ENCODE assay signal across 9 mouse cellular contexts in genomic region chr6:91738058-91738457, GRCm38 (mm10). TPM values are rescaled to one million over a fixed set of nuclear protein-coding genes. Genes with fewer than 3 reads are reported as not detected.
DNase-seq lines count a peak whose midpoint lies in the region; ATAC-seq lines count a peak whose summit lies in the region.
"Had no signal": no experiment of that assay in that cellular context is flagged by ENCODE, and none has a peak within 500 bp of the region (broad histone marks: within the 10 kb centered on the region; RNA-seq: fewer than 3 reads in every experiment).

No protein-coding gene starts in this region.

- DNase-seq in liver, embryonic 13.5 days = no peak
- no peak for DNase-seq in liver, embryonic 11.5 days (ENCODE audit: low spot score)
- no peak for DNase-seq in heart, embryonic 10.5 days (ENCODE audit: low spot score)
- DNase-seq in kidney, postnatal 25 days = peak; percentile 53 to 84
- DNase-seq in gastrocnemius, postnatal 4 days (ENCODE audit: low spot score in 2 of 2) = no peak
- DNase-seq: cerebellum, adult 11 months; right cerebral cortex, postnatal 14 days had no signal

- no peaks in the 10 kb centered on the region for H3K27me3 ChIP-seq in liver, embryonic 13.5 days
- no peaks in the 10 kb centered on the region for H3K27me3 ChIP-seq in liver, embryonic 11.5 days (replicated peaks; ENCODE audit: control insufficient read depth, insufficient read depth, low read length)
- H3K27me3 ChIP-seq in heart, embryonic 10.5 days (ENCODE audit: insufficient read depth, poor library complexity, severe bottlenecking) = no peaks in the 10 kb centered on the region
- H3K27me3 ChIP-seq in stomach, embryonic 15.5 days (replicated peaks) = no peaks in the 10 kb centered on the region

- H3K4me3 ChIP-seq in liver, embryonic 13.5 days (replicated peaks) = no peak overlapping the region
- H3K4me3 ChIP-seq in liver, embryonic 11.5 days (ENCODE audit: low read depth, low read length) = no peak overlapping the region
- no peak overlapping the region for H3K4me3 ChIP-seq in heart, embryonic 10.5 days
- H3K4me3 ChIP-seq in stomach, embryonic 15.5 days (replicated peaks) = no peak overlapping the region

- H3K36me3 ChIP-seq in liver, embryonic 13.5 days = peaks cover 61% of the 10 kb centered on the region
- peaks cover 21% of the 10 kb centered on the region; the same call in 1 of the 2 replicates for H3K36me3 ChIP-seq in liver, embryonic 11.5 days (ENCODE audit: control insufficient read depth, insufficient read depth, low read length)
- peaks cover 90% of the 10 kb centered on the region for H3K36me3 ChIP-seq in heart, embryonic 10.5 days
- H3K36me3 ChIP-seq in stomach, embryonic 15.5 days = peaks cover 27% of the 10 kb centered on the region

- 57% methylated on average over 5 of the region's 5 CpGs for WGBS in liver, embryonic 13.5 days (ENCODE audit: insufficient replicate concordance)
- 61% methylated on average over 5 of the region's 5 CpGs for WGBS in liver, embryonic 11.5 days
- 57% methylated on average over 5 of the region's 5 CpGs for WGBS in heart, embryonic 10.5 days
- 44% methylated on average over 5 of the region's 5 CpGs for WGBS in stomach, embryonic 15.5 days

- no peak overlapping the region for H3K4me2 ChIP-seq in liver, embryonic 13.5 days
- H3K4me2 ChIP-seq in liver, embryonic 11.5 days = no peak overlapping the region
- H3K4me2 ChIP-seq in stomach, embryonic 15.5 days = no peak overlapping the region

- 0 out of 2 replicates have a peak, but pooled peaks have one; percentile 18 for ATAC-seq in liver, embryonic 13.5 days (ENCODE audit: low read depth)
- ATAC-seq in liver, embryonic 11.5 days (replicated peaks; ENCODE audit: low FRiP score) = no peak
- ATAC-seq in stomach, embryonic 15.5 days (ENCODE audit: insufficient read depth, low FRiP score, low read depth) = 0 out of 2 replicates have a peak, but pooled peaks have one; percentile 44
- no peak for ATAC-seq in frontal cortex, adult (ENCODE audit: low TSS enrichment)

- H3K4me1 ChIP-seq in liver, embryonic 13.5 days (replicated peaks) = peaks cover 14% of the 10 kb centered on the region
- H3K4me1 ChIP-seq in liver, embryonic 11.5 days (replicated peaks; ENCODE audit: control insufficient read depth, insufficient read depth, low read length) = no peaks in the 10 kb centered on the region
- peaks cover 7% of the 10 kb centered on the region; the same call in 1 of the 2 replicates for H3K4me1 ChIP-seq in heart, embryonic 10.5 days
- H3K4me1 ChIP-seq in stomach, embryonic 15.5 days = peaks cover 24% of the 10 kb centered on the region

- no peak overlapping the region for H3K9ac ChIP-seq in liver, embryonic 13.5 days
- no peak overlapping the region for H3K9ac ChIP-seq in liver, embryonic 11.5 days (ENCODE audit: low read depth, low read length)
- no peak overlapping the region for H3K9ac ChIP-seq in stomach, embryonic 15.5 days

- H3K9me3 ChIP-seq in liver, embryonic 13.5 days (replicated peaks) = no peaks in the 10 kb centered on the region
- H3K9me3 ChIP-seq in liver, embryonic 11.5 days (ENCODE audit: control insufficient read depth, low read length) = no peaks in the 10 kb centered on the region
- H3K9me3 ChIP-seq in heart, embryonic 10.5 days = no peaks in the 10 kb centered on the region
- H3K9me3 ChIP-seq in stomach, embryonic 15.5 days = no peaks in the 10 kb centered on the region

- H3K27ac ChIP-seq in liver, embryonic 13.5 days = no peak overlapping the region
- H3K27ac ChIP-seq in liver, embryonic 11.5 days (ENCODE audit: low read depth, low read length) = no peak overlapping the region
- H3K27ac ChIP-seq in heart, embryonic 10.5 days = peak overlapping the region; percentile 32; the same call in 1 of the 2 replicates
- H3K27ac ChIP-seq in stomach, embryonic 15.5 days = peak overlapping the region; percentile 51

RNA-seq across cellular contexts. Expression of gene Slc6a6, which starts 54.2 kb away (rescaled TPM):
- polyA plus RNA-seq in liver, embryonic 13.5 days (2015; fragmentation: Nextera tagmentation; extraction: Ambion mirVana) = 21.7 and 23.3 TPM in 2 replicates
- 30.3 and 33.2 TPM in 2 replicates for polyA plus RNA-seq in liver, embryonic 11.5 days (2014; fragmentation: Nextera tagmentation; extraction: Ambion mirVana)
- 56.6 and 69.3 TPM in 2 replicates for polyA plus RNA-seq in heart, embryonic 10.5 days (2016; fragmentation: Nextera tagmentation; extraction: Ambion mirVana)
- 54.6 and 63.0 TPM in 2 replicates for polyA plus RNA-seq in stomach, embryonic 15.5 days (2015; fragmentation: Nextera tagmentation; extraction: Ambion mirVana)
- total RNA-seq in gastrocnemius, postnatal 4 days (2021) = 10 to 100 TPM; 53.5 to 56.9 TPM

Comparison
In these comparisons a context has a peak if more than half of its experiments do, and no peak if none do; other contexts are left out.
1. ATAC-seq: peak in liver, embryonic 13.5 days (single experiment) and stomach, embryonic 15.5 days (single experiment); none in liver, embryonic 11.5 days (single experiment) and frontal cortex, adult (single experiment).
2. DNase-seq: peak in kidney, postnatal 25 days (2 of 2); none in liver, embryonic 13.5 days (single experiment), liver, embryonic 11.5 days (single experiment), heart, embryonic 10.5 days (single experiment) and gastrocnemius, postnatal 4 days (0 of 2).
3. H3K27ac ChIP-seq: peak in heart, embryonic 10.5 days (single experiment) and stomach, embryonic 15.5 days (single experiment); none in liver, embryonic 13.5 days (single experiment) and liver, embryonic 11.5 days (single experiment).